Mouse (Mus musculus) liver, adult 2 months (tissue): Measurements from ENCODE around the gene Epb41l1. TPM values are rescaled to one million over a fixed set of nuclear protein-coding genes. Genes with fewer than 3 reads are reported as not detected.

Experiments used
- DNase-seq: peaks from one replicate; pipeline ENCODE4 v3.0.0-alpha.2; 2011; ENCODE audit warnings: low read depth, low spot score; ENCODE audit errors: extremely low read depth
- H3K27ac ChIP-seq: fragments of 200-500 bp; replicated peaks from 2 replicates; pipeline ENCODE4 v1.5.1; 2012; ENCODE audit warnings: low read depth, mild to moderate bottlenecking, control low read depth, inconsistent platforms, low read length; ENCODE audit not compliant: insufficient read depth
- H3K27me3 ChIP-seq: fragments of 200-500 bp; 2 replicates; pipeline ENCODE4 v1.6.1; 2012; ENCODE audit warnings: mild to moderate bottlenecking, moderate library complexity, low read length, inconsistent platforms; ENCODE audit not compliant: control insufficient read depth, insufficient read depth
- H3K36me3 ChIP-seq: fragments of 200-500 bp; 2 replicates; pipeline ENCODE4 v1.6.1; 2012; ENCODE audit warnings: low read length, inconsistent platforms; ENCODE audit not compliant: control insufficient read depth, insufficient read depth
- H3K4me1 ChIP-seq: fragments of 200-500 bp; 2 replicates; pipeline ENCODE4 v1.6.1; 2011; ENCODE audit warnings: low read length; ENCODE audit not compliant: control insufficient read depth, insufficient read depth
- H3K4me3 ChIP-seq: fragments of 200-500 bp; 2 replicates; pipeline ENCODE4 v1.5.1; 2011; ENCODE audit warnings: low read depth, mild to moderate bottlenecking, control low read depth, low read length, moderate library complexity; ENCODE audit not compliant: insufficient read depth
- H3K79me2 ChIP-seq: fragments of 200-500 bp; 2 replicates; pipeline ENCODE4 v1.6.1; 2012; ENCODE audit warnings: inconsistent platforms, mild to moderate bottlenecking, low read length, moderate library complexity; ENCODE audit not compliant: control insufficient read depth, insufficient read depth
- H3K9ac ChIP-seq: fragments of 200-500 bp; 2 replicates; pipeline ENCODE4 v1.6.1; 2012; ENCODE audit warnings: low read depth, mild to moderate bottlenecking, control low read depth, inconsistent platforms, low read length
- CTCF ChIP-seq: fragments of 200-500 bp; IDR thresholded peaks from 2 replicates; pipeline ENCODE4 v1.5.1; 2011; ENCODE audit warnings: low read depth, low read length, control low read depth
- POLR2A ChIP-seq: fragments of 200-500 bp; IDR thresholded peaks from 2 replicates; pipeline ENCODE4 v1.6.1; 2011; ENCODE audit warnings: low read length, control low read depth; ENCODE audit not compliant: insufficient read depth; ENCODE audit errors: extremely low read depth
- WGBS: fragments of 180-500 bp; shearing (Covaris S2); methylation state at CpG from one replicate; pipeline ENCODE4 v1.1.7; 2018; 5-methylcytosine and 5-hydroxymethylcytosine counted together
- polyA plus RNA-seq: library from polyadenylated mRNA; depleted of rRNA; stranded (reverse); fragments of >200 nt; gene quantifications from 2 replicates; pipeline ENCODE4 v1.2.3, GENCODE M21; 2012
- total RNA-seq: library from RNA; depleted of rRNA; stranded (reverse); fragments of >200 nt; gene quantifications from 2 replicates; pipeline ENCODE4 v1.2.3, GENCODE M21; 2014

Epb41l1 gene
- total and polyA plus RNA-seq, 2 experiments: 1.1 to 1.2 TPM

- Histone ChIP-seq H3K4me1 (peaks cover 5% of the 10 kb centered on the region), H3K27me3 (no peaks in the 10 kb centered on the region), H3K4me3 (no peak overlapping the region), H3K36me3 (no peaks in the 10 kb centered on the region), H3K9ac (no peak overlapping the region), H3K79me2 (no peaks in the 10 kb centered on the region), H3K27ac (no peak overlapping the region)
- 85% methylated on average over 8 of the region's 8 CpGs for WGBS
- no peak for TF ChIP-seq POLR2A
- TF ChIP-seq CTCF: no peak
- DNase-seq: no peak
These were observed 53.0 kb downstream of the Epb41l1 start for GRCm38 (mm10) chr2:156473696-156474095.

- Histone ChIP-seq H3K36me3 (no peaks in the 10 kb centered on the region), H3K27ac (no peak overlapping the region), H3K79me2 (no peaks in the 10 kb centered on the region), H3K27me3 (no peaks in the 10 kb centered on the region), H3K4me3 (no peak overlapping the region), H3K4me1 (peaks cover 5% of the 10 kb centered on the region), H3K9ac (no peak overlapping the region)
- TF ChIP-seq CTCF: no peak
- TF ChIP-seq POLR2A: no peak
- peak; percentile 8 for DNase-seq
- WGBS: 63% methylated on average over 3 of the region's 3 CpGs
These were observed 53.4 kb downstream of the Epb41l1 start for GRCm38 (mm10) chr2:156474111-156474510.

GRCm38 (mm10) chr2:156474891-156475284 is 54.2 kb downstream of the Epb41l1 start:
- Histone ChIP-seq H3K9ac (peak overlapping the region; percentile 71), H3K36me3 (no peaks in the 10 kb centered on the region), H3K27me3 (no peaks in the 10 kb centered on the region), H3K27ac (no peak overlapping the region; the same call in 1 of the 2 replicates), H3K4me3 (peak overlapping the region; percentile 64), H3K79me2 (no peaks in the 10 kb centered on the region), H3K4me1 (peaks cover 5% of the 10 kb centered on the region)
- DNase-seq: peak; percentile 88
- WGBS: 7% methylated on average over 12 of the region's 12 CpGs
- TF ChIP-seq POLR2A (no peak), CTCF (no peak)

- H3K27ac ChIP-seq: no peak overlapping the region; the same call in 1 of the 2 replicates
- H3K4me3 ChIP-seq: peak overlapping the region; percentile 64
- no peaks in the 10 kb centered on the region for H3K79me2 ChIP-seq
- no peak for TF ChIP-seq CTCF
- 0 out of 2 replicates have a peak, but pooled peaks have one; percentile 23 for TF ChIP-seq POLR2A
- no peaks in the 10 kb centered on the region for H3K27me3 ChIP-seq
- WGBS: 2% methylated on average over 67 of the region's 80 CpGs
- DNase-seq: no peak
- H3K36me3 ChIP-seq: no peaks in the 10 kb centered on the region
- H3K9ac ChIP-seq: peak overlapping the region; percentile 71
- peaks cover 5% of the 10 kb centered on the region for H3K4me1 ChIP-seq
These were observed 54.8 kb downstream of the Epb41l1 start for GRCm38 (mm10) chr2:156475285-156476110.

- H3K79me2 ChIP-seq: no peaks in the 10 kb centered on the region
- 55% methylated on average over 8 of the region's 8 CpGs for WGBS
- H3K36me3 ChIP-seq: no peaks in the 10 kb centered on the region
- H3K27ac ChIP-seq: no peak overlapping the region
- peaks cover 5% of the 10 kb centered on the region for H3K4me1 ChIP-seq
- H3K4me3 ChIP-seq: peak overlapping the region; percentile 25; the same call in 1 of the 2 replicates
- H3K9ac ChIP-seq: no peak overlapping the region
- TF ChIP-seq CTCF (no peak), POLR2A (no peak)
- no peaks in the 10 kb centered on the region for H3K27me3 ChIP-seq
- DNase-seq: no peak
These were observed 55.5 kb downstream of the Epb41l1 start for GRCm38 (mm10) chr2:156476111-156476747.

GRCm38 (mm10) chr2:156476748-156477151 is 56.0 kb downstream of the Epb41l1 start:
- no peak overlapping the region for H3K9ac ChIP-seq
- no peak overlapping the region for H3K4me3 ChIP-seq
- no peaks in the 10 kb centered on the region for H3K79me2 ChIP-seq
- DNase-seq: no peak
- 68% methylated on average over 5 of the region's 5 CpGs for WGBS
- no peaks in the 10 kb centered on the region for H3K27me3 ChIP-seq
- no peaks in the 10 kb centered on the region for H3K36me3 ChIP-seq
- TF ChIP-seq POLR2A (no peak), CTCF (no peak)
- H3K4me1 ChIP-seq: peaks cover 5% of the 10 kb centered on the region
- no peak overlapping the region for H3K27ac ChIP-seq
